Mouse (Mus musculus) embryonic facial prominence, embryonic 13.5 days (tissue): Measurements from ENCODE around the gene Shisa3. TPM values are rescaled to one million over a fixed set of nuclear protein-coding genes. Genes with fewer than 3 reads are reported as not detected.

Experiments
- ATAC-seq: fragments of 200-750 bp; cut with Nextera tagmentation; 2 replicates; pipeline ENCODE4 v1.8.0; 2017; ENCODE audit warnings: low read depth; ENCODE audit not compliant: insufficient number of reproducible peaks, insufficient read depth, low FRiP score, low TSS enrichment
- H3K27ac ChIP-seq: fragments of 300-500 bp; sonication (generic); 2 replicates; pipeline ENCODE4 v1.5.1; 2015; ENCODE audit warnings: moderate library complexity, mild to moderate bottlenecking, inconsistent platforms
- H3K27me3 ChIP-seq: fragments of 300-500 bp; sonication (generic); 2 replicates; pipeline ENCODE4 v1.6.1; 2015; ENCODE audit warnings: mild to moderate bottlenecking, inconsistent platforms
- H3K36me3 ChIP-seq: fragments of 300-500 bp; sonication (generic); 2 replicates; pipeline ENCODE4 v1.6.1; 2015; ENCODE audit warnings: mild to moderate bottlenecking, inconsistent platforms
- H3K4me1 ChIP-seq: fragments of 300-500 bp; sonication (generic); 2 replicates; pipeline ENCODE4 v1.6.1; 2015; ENCODE audit warnings: inconsistent platforms
- H3K4me2 ChIP-seq: fragments of 300-500 bp; sonication (generic); 2 replicates; pipeline ENCODE4 v1.6.1; 2015; ENCODE audit warnings: moderate library complexity, mild to moderate bottlenecking, inconsistent platforms
- H3K4me3 ChIP-seq: fragments of 300-500 bp; sonication (generic); 2 replicates; pipeline ENCODE4 v1.5.1; 2015; ENCODE audit warnings: mild to moderate bottlenecking, inconsistent platforms
- H3K9ac ChIP-seq: fragments of 300-500 bp; sonication (generic); 2 replicates; pipeline ENCODE4 v1.6.1; 2015; ENCODE audit warnings: mild to moderate bottlenecking, inconsistent platforms
- H3K9me3 ChIP-seq: fragments of 300-500 bp; sonication (generic); 2 replicates; pipeline ENCODE4 v1.6.1; 2016; ENCODE audit warnings: inconsistent platforms
- WGBS: fragments of 180-500 bp; shearing (Covaris S2); methylation state at CpG from one replicate; pipeline ENCODE4 v1.1.7; 2015; ENCODE audit warnings: mixed read lengths; 5-methylcytosine and 5-hydroxymethylcytosine counted together
- polyA plus RNA-seq: library from polyadenylated mRNA; unstranded; fragments of >200 nt; fragmentation: Nextera tagmentation; extraction: Ambion mirVana; gene quantifications from 2 replicates; pipeline ENCODE4 v1.2.1, GENCODE M21; 2015

The Shisa3 gene
- polyA plus RNA-seq, 1 experiment from 2014 or later, result 1.9 TPM

GRCm38 (mm10) chr5:67606916-67607803 is 522 bp upstream of the Shisa3 start:
- Histone ChIP-seq H3K36me3 (no peaks in the 10 kb centered on the region), H3K4me3 (peak overlapping the region; percentile 54), H3K27ac (no peak overlapping the region), H3K9ac (peak overlapping the region; percentile 64; the same call in 1 of the 2 replicates), H3K9me3 (no peaks in the 10 kb centered on the region), H3K27me3 (peaks cover 87% of the 10 kb centered on the region), H3K4me1 (peaks cover 19% of the 10 kb centered on the region), H3K4me2 (peak overlapping the region; percentile 95)
- WGBS, result under 1% methylated on average over 66 of the region's 66 CpGs
- ATAC-seq, result no peak

GRCm38 (mm10) chr5:67608674-67609519 is 1.2 kb downstream of the Shisa3 start:
- peaks cover 85% of the 10 kb centered on the region for H3K27me3 ChIP-seq
- H3K4me1 ChIP-seq, result peaks cover 19% of the 10 kb centered on the region
- 2% methylated on average over 31 of the region's 31 CpGs for WGBS
- H3K9ac ChIP-seq, result peak overlapping the region; percentile 64
- peak overlapping the region; percentile 54 for H3K4me3 ChIP-seq
- ATAC-seq, result no peak
- no peaks in the 10 kb centered on the region for H3K9me3 ChIP-seq
- H3K36me3 ChIP-seq, result no peaks in the 10 kb centered on the region
- H3K4me2 ChIP-seq, result peak overlapping the region; percentile 95
- H3K27ac ChIP-seq, result no peak overlapping the region

- Histone ChIP-seq H3K4me3 (no peak overlapping the region; the same call in 1 of the 2 replicates), H3K9me3 (no peaks in the 10 kb centered on the region), H3K27me3 (peaks cover 84% of the 10 kb centered on the region), H3K36me3 (no peaks in the 10 kb centered on the region), H3K4me1 (peaks cover 19% of the 10 kb centered on the region), H3K27ac (no peak overlapping the region), H3K9ac (no peak overlapping the region), H3K4me2 (peak overlapping the region; percentile 18; the same call in 1 of the 2 replicates)
- 14% methylated on average over 2 of the region's 2 CpGs for WGBS
- no peak for ATAC-seq
Observed at GRCm38 (mm10) chr5:67609520-67609837, 1.8 kb downstream of the Shisa3 start.

- 94% methylated on average over 12 of the region's 12 CpGs for WGBS
- no peaks in the 10 kb centered on the region for H3K36me3 ChIP-seq
- H3K9ac ChIP-seq, result no peak overlapping the region
- H3K9me3 ChIP-seq, result no peaks in the 10 kb centered on the region
- no peaks in the 10 kb centered on the region for H3K4me1 ChIP-seq
- no peaks in the 10 kb centered on the region; the same call in 1 of the 2 replicates for H3K27me3 ChIP-seq
- no peak for ATAC-seq
- H3K4me3 ChIP-seq, result no peak overlapping the region
- no peak overlapping the region for H3K4me2 ChIP-seq
- H3K27ac ChIP-seq, result no peak overlapping the region
Observed at GRCm38 (mm10) chr5:67621230-67621629, 13.5 kb downstream of the Shisa3 start.

- H3K4me3 ChIP-seq, result no peak overlapping the region
- no peak overlapping the region for H3K4me2 ChIP-seq
- 75% methylated on average over 9 of the region's 9 CpGs for WGBS
- ATAC-seq, result no peak
- H3K4me1 ChIP-seq, result peaks cover 2% of the 10 kb centered on the region; the same call in 1 of the 2 replicates
- 0 out of 2 replicates have a peak, but pooled peaks cover 5% of the 10 kb centered on the region for H3K27me3 ChIP-seq
- H3K9ac ChIP-seq, result no peak overlapping the region
- no peaks in the 10 kb centered on the region for H3K9me3 ChIP-seq
- H3K27ac ChIP-seq, result no peak overlapping the region
- H3K36me3 ChIP-seq, result no peaks in the 10 kb centered on the region
Observed at GRCm38 (mm10) chr5:67628180-67628940, 20.7 kb downstream of the Shisa3 start.

- Histone ChIP-seq H3K27me3 (peaks cover 14% of the 10 kb centered on the region), H3K4me1 (peaks cover 13% of the 10 kb centered on the region), H3K36me3 (no peaks in the 10 kb centered on the region), H3K4me3 (no peak overlapping the region), H3K4me2 (no peak overlapping the region), H3K27ac (no peak overlapping the region), H3K9ac (no peak overlapping the region), H3K9me3 (no peaks in the 10 kb centered on the region)
- no peak for ATAC-seq
- 85% methylated on average over 7 of the region's 7 CpGs for WGBS
Observed at GRCm38 (mm10) chr5:67629440-67629839, 21.8 kb downstream of the Shisa3 start.

GRCm38 (mm10) chr5:67629861-67630260 is 22.2 kb downstream of the Shisa3 start:
- WGBS, result 85% methylated on average over 6 of the region's 6 CpGs
- Histone ChIP-seq H3K27me3 (peaks cover 16% of the 10 kb centered on the region), H3K27ac (no peak overlapping the region), H3K9me3 (no peaks in the 10 kb centered on the region), H3K9ac (no peak overlapping the region), H3K4me3 (no peak overlapping the region), H3K4me2 (no peak overlapping the region), H3K4me1 (peaks cover 14% of the 10 kb centered on the region), H3K36me3 (no peaks in the 10 kb centered on the region)
- ATAC-seq, result no peak

GRCm38 (mm10) chr5:67631261-67631660 is 23.6 kb downstream of the Shisa3 start:
- Histone ChIP-seq H3K4me3 (no peak overlapping the region), H3K9ac (no peak overlapping the region), H3K27me3 (peaks cover 16% of the 10 kb centered on the region), H3K36me3 (no peaks in the 10 kb centered on the region), H3K4me2 (no peak overlapping the region), H3K4me1 (peaks cover 14% of the 10 kb centered on the region), H3K9me3 (no peaks in the 10 kb centered on the region), H3K27ac (no peak overlapping the region)
- WGBS, result 93% methylated on average over 12 of the region's 12 CpGs
- no peak for ATAC-seq

- H3K4me3 ChIP-seq, result no peak overlapping the region
- H3K27me3 ChIP-seq, result peaks cover 20% of the 10 kb centered on the region
- no peak overlapping the region for H3K9ac ChIP-seq
- ATAC-seq, result no peak
- H3K9me3 ChIP-seq, result no peaks in the 10 kb centered on the region
- WGBS, result 22% methylated on average over 7 of the region's 7 CpGs
- H3K4me2 ChIP-seq, result peak overlapping the region; percentile 31
- H3K27ac ChIP-seq, result no peak overlapping the region
- peaks cover 23% of the 10 kb centered on the region for H3K4me1 ChIP-seq
- no peaks in the 10 kb centered on the region for H3K36me3 ChIP-seq
Observed at GRCm38 (mm10) chr5:67633138-67633782, 25.6 kb downstream of the Shisa3 start.

- Histone ChIP-seq H3K27ac (no peak overlapping the region), H3K4me2 (peak overlapping the region; percentile 31), H3K4me1 (peaks cover 28% of the 10 kb centered on the region), H3K27me3 (peaks cover 23% of the 10 kb centered on the region), H3K36me3 (no peaks in the 10 kb centered on the region), H3K9ac (no peak overlapping the region), H3K4me3 (no peak overlapping the region), H3K9me3 (no peaks in the 10 kb centered on the region)
- ATAC-seq, result no peak
- WGBS, result 18% methylated on average over 10 of the region's 10 CpGs
Observed at GRCm38 (mm10) chr5:67633831-67634268, 26.2 kb downstream of the Shisa3 start.

GRCm38 (mm10) chr5:67634339-67634738 is 26.7 kb downstream of the Shisa3 start:
- Histone ChIP-seq H3K27me3 (peaks cover 23% of the 10 kb centered on the region), H3K36me3 (no peaks in the 10 kb centered on the region), H3K27ac (no peak overlapping the region), H3K4me2 (no peak overlapping the region), H3K9me3 (no peaks in the 10 kb centered on the region), H3K4me3 (no peak overlapping the region), H3K9ac (no peak overlapping the region), H3K4me1 (peaks cover 33% of the 10 kb centered on the region)
- 41% methylated on average over 3 of the region's 3 CpGs for WGBS
- ATAC-seq, result no peak
